Mouse (Mus musculus): ENCODE measurements around the gene Shank2. TPM values are rescaled to one million over a fixed set of nuclear protein-coding genes. Genes with fewer than 3 reads are reported as not detected.

Gene Shank2
- polyA plus RNA-seq, 1 experiment from 2014 or later, result 0.63 TPM

DNA sequence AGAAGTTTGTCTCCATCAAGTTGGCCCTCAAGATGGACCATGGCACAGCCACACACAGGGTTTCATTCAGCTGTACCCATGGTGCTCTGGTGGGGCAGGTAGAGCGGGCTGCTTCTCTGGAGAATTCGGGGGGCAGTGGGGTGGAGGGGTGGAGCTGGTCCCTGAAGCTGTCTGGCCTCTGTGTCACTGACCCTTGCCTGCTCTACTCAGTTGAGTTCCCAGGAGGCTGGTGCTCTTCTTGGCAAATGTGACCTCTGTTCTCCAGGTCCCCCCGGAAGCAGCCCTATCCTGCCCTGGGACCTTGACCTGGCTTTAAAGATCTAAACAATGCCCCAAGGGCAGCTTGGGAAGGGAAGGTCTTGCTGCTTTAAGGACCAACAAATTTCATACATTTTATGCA, 20.1 kb downstream of the Shank2 start:
- no peaks in the 10 kb centered on the region; the same call in none of the 2 replicates for H3K4me1 ChIP-seq (ENCODE audit: control insufficient read depth, low read depth, low read length)
- no peak overlapping the region; the same call in 1 of the 2 replicates for H3K27ac ChIP-seq (ENCODE audit: low read length)
- no peak overlapping the region for H3K4me3 ChIP-seq (ENCODE audit: low read depth, low read length)
- H3K9ac ChIP-seq (ENCODE audit: low read depth, low read length), result no peak overlapping the region
- WGBS (ENCODE audit: insufficient replicate concordance), result 54% methylated on average over 3 of the region's 3 CpGs
- no peaks in the 10 kb centered on the region; the same call in 1 of the 2 replicates for H3K9me3 ChIP-seq (replicated peaks; ENCODE audit: control insufficient read depth, low read length)
- no peak for ATAC-seq (ENCODE audit: low read depth)
- no peaks in the 10 kb centered on the region for H3K36me3 ChIP-seq (ENCODE audit: control insufficient read depth, insufficient read depth)
- H3K4me2 ChIP-seq (ENCODE audit: low read depth, low read length), result no peak overlapping the region
- no peaks in the 10 kb centered on the region for H3K27me3 ChIP-seq (ENCODE audit: control insufficient read depth, insufficient read depth, low read depth, low read length)

DNA sequence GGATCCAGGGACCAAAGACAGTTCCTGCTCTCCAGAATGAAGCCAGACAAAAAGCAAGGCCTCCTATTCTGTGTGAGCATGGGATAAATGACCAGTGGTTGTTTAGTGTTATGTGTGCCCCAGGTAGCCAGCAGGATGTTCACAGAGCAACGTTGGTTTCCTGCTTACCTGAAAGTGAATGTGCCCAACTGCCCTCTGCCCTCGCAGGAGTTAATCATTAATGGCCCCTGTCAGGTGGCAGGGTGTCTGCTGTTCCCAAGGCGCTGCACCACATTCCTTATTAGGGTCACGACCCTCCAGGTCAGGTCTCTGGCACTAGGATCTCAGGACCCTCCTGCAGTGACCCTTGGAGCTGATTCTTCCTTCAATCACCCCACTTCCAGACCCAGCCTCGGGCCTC, 21.0 kb downstream of the Shank2 start:
- peak; percentile 77 for ATAC-seq (ENCODE audit: low read depth)
- Histone ChIP-seq H3K4me3 (ENCODE audit: low read depth, low read length) (no peak overlapping the region), H3K36me3 (ENCODE audit: control insufficient read depth, insufficient read depth) (no peaks in the 10 kb centered on the region), H3K4me2 (ENCODE audit: low read depth, low read length) (no peak overlapping the region), H3K27ac (ENCODE audit: low read length) (peak overlapping the region; percentile 77), H3K4me1 (ENCODE audit: control insufficient read depth, low read depth, low read length) (no peaks in the 10 kb centered on the region; the same call in none of the 2 replicates), H3K9me3 (replicated peaks; ENCODE audit: control insufficient read depth, low read length) (no peaks in the 10 kb centered on the region; the same call in 1 of the 2 replicates), H3K9ac (ENCODE audit: low read depth, low read length) (no peak overlapping the region), H3K27me3 (ENCODE audit: control insufficient read depth, insufficient read depth, low read depth, low read length) (no peaks in the 10 kb centered on the region)
- WGBS (ENCODE audit: insufficient replicate concordance), result 20% methylated on average over 5 of the region's 5 CpGs

DNA sequence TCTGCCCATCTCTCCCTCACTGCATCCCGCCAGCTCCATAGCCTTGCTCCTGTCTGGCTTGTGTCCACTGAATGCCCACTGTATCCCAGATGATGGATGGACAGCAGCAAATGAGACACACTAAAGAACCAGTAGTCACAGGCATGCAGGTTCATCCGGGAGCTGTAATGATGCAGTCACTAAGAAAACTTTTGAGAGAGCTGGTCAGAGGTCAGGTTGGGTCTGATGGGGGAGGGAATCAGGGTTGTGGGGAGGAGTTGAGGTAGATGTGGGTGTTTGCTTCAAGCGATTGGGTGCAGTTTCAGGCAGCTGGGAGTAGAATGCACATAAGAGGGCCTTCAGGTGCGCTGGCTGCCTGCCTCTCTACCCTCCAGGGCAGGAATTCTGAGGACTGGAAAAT, 21.8 kb downstream of the Shank2 start:
- peak; percentile 70 for ATAC-seq (ENCODE audit: low read depth)
- no peak overlapping the region for H3K9ac ChIP-seq (ENCODE audit: low read depth, low read length)
- peak overlapping the region; percentile 74 for H3K27ac ChIP-seq (ENCODE audit: low read length)

DNA sequence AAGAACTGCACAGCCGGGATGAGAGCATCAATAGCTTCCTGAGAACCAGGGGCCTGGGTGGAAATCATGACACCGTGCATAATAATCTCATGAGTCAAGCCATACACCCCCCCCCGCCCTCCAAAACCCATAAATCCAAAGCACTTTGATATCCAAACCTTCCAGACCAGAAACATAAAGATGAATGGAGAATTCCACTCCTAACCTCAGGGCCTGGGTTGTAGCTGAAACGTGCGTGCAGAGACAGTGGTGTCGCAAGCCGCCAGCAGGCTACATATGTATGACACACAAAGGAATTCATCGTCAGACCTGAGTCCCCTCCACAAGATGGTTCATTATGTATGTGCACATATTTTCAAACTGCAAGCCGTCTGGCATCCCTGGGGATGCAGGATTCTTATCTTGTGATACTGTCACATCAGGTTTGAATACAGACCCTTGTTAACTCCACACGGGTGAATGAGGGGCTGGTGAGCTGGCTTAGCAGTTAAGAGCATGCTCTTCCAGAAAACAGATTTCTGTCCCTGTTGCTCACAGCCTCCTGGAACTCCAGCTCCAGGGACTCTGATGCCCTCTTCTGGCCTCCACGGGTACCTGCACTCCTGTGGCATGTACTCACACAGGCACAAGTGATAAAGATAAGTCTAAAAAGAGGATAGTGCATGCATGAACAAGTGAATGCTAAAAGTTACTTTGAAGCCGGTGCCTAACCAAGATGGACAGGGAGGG, 24.5 kb downstream of the Shank2 start:
- 73% methylated on average over 12 of the region's 12 CpGs for WGBS (ENCODE audit: insufficient replicate concordance)

More for the DNA sequence above, 21.8 kb downstream of the Shank2 start:
- Histone ChIP-seq H3K4me1 (ENCODE audit: control insufficient read depth, low read depth, low read length) (no peaks in the 10 kb centered on the region; the same call in none of the 2 replicates), H3K4me2 (ENCODE audit: low read depth, low read length) (no peak overlapping the region), H3K9me3 (replicated peaks; ENCODE audit: control insufficient read depth, low read length) (no peaks in the 10 kb centered on the region; the same call in 1 of the 2 replicates), H3K27me3 (ENCODE audit: control insufficient read depth, insufficient read depth, low read depth, low read length) (no peaks in the 10 kb centered on the region), H3K4me3 (ENCODE audit: low read depth, low read length) (no peak overlapping the region), H3K36me3 (ENCODE audit: control insufficient read depth, insufficient read depth) (no peaks in the 10 kb centered on the region)
- 38% methylated on average over 4 of the region's 4 CpGs for whole genome bisulfite sequencing (ENCODE audit: insufficient replicate concordance)

DNA sequence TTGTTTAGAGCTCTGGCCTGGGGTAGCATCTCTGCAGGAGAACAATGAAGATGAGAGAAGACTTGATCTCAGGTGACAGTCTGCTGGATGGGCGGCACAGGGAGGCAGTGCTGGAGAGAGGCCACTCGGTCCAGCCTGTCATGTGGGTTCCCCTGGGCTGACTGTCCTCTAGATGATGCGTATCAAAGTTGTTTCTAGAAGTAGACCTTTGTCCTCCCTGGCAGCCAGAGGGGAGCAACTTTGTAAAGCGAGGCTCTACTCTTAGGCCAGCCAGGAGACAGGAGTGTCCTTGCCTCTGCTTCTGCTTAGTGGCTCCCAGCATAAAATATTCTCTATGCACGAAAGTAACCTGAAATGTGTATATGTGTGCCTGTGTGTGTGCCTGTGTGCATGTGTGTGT, 27.5 kb downstream of the Shank2 start:
- no peak overlapping the region for H3K27ac ChIP-seq (ENCODE audit: low read length)
- 0 out of 2 replicates have a peak, but pooled peaks have one; percentile 13 for ATAC-seq (ENCODE audit: low read depth)

More for the DNA sequence above, 24.5 kb downstream of the Shank2 start:
- Histone ChIP-seq H3K36me3 (ENCODE audit: control insufficient read depth, insufficient read depth) (no peaks in the 10 kb centered on the region), H3K9ac (ENCODE audit: low read depth, low read length) (no peak overlapping the region), H3K4me3 (ENCODE audit: low read depth, low read length) (no peak overlapping the region), H3K27me3 (ENCODE audit: control insufficient read depth, insufficient read depth, low read depth, low read length) (no peaks in the 10 kb centered on the region), H3K27ac (ENCODE audit: low read length) (no peak overlapping the region), H3K9me3 (replicated peaks; ENCODE audit: control insufficient read depth, low read length) (no peaks in the 10 kb centered on the region; the same call in 1 of the 2 replicates), H3K4me1 (ENCODE audit: control insufficient read depth, low read depth, low read length) (no peaks in the 10 kb centered on the region; the same call in none of the 2 replicates), H3K4me2 (ENCODE audit: low read depth, low read length) (no peak overlapping the region)
- no peak for ATAC-seq (ENCODE audit: low read depth)

DNA sequence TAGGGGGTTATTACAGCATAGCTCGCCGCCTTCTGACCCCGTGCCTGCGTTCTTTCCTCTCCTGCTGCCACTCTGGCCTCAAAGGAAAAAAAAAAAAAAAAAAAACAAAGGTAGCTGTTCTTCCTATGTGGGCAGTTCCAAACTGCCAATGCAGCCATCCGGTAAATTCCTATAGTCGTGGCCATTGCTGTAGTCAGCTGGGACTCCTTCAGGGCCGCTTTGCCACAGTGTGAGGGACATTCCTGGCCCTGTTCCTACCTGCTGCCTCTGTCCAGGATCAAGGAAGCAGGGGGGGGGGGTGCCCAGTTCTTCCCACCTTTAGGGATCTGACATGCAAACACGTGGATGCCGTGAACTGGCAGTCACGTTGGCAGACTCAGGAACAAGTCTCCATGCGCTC, 29.1 kb downstream of the Shank2 start:
- no peak overlapping the region for H3K27ac ChIP-seq (ENCODE audit: low read length)
- no peak overlapping the region for H3K4me2 ChIP-seq (ENCODE audit: low read depth, low read length)
- H3K9me3 ChIP-seq (replicated peaks; ENCODE audit: control insufficient read depth, low read length), result no peaks in the 10 kb centered on the region; the same call in 1 of the 2 replicates
- WGBS (ENCODE audit: insufficient replicate concordance), result 59% methylated on average over 11 of the region's 11 CpGs
- no peak for ATAC-seq (ENCODE audit: low read depth)
- H3K36me3 ChIP-seq (ENCODE audit: control insufficient read depth, insufficient read depth), result no peaks in the 10 kb centered on the region
- H3K4me3 ChIP-seq (ENCODE audit: low read depth, low read length), result no peak overlapping the region
- no peaks in the 10 kb centered on the region for H3K4me1 ChIP-seq (ENCODE audit: control insufficient read depth, low read depth, low read length)
- no peak overlapping the region for H3K9ac ChIP-seq (ENCODE audit: low read depth, low read length)
- no peaks in the 10 kb centered on the region for H3K27me3 ChIP-seq (ENCODE audit: control insufficient read depth, insufficient read depth, low read depth, low read length)

More for the DNA sequence above, 27.5 kb downstream of the Shank2 start:
- Histone ChIP-seq H3K4me1 (ENCODE audit: control insufficient read depth, low read depth, low read length) (no peaks in the 10 kb centered on the region; the same call in 1 of the 2 replicates), H3K4me3 (ENCODE audit: low read depth, low read length) (no peak overlapping the region), H3K4me2 (ENCODE audit: low read depth, low read length) (no peak overlapping the region), H3K9ac (ENCODE audit: low read depth, low read length) (no peak overlapping the region), H3K27me3 (ENCODE audit: control insufficient read depth, insufficient read depth, low read depth, low read length) (no peaks in the 10 kb centered on the region), H3K9me3 (replicated peaks; ENCODE audit: control insufficient read depth, low read length) (no peaks in the 10 kb centered on the region; the same call in 1 of the 2 replicates), H3K36me3 (ENCODE audit: control insufficient read depth, insufficient read depth) (no peaks in the 10 kb centered on the region)
- WGBS (ENCODE audit: insufficient replicate concordance), result 51% methylated on average over 5 of the region's 5 CpGs

DNA sequence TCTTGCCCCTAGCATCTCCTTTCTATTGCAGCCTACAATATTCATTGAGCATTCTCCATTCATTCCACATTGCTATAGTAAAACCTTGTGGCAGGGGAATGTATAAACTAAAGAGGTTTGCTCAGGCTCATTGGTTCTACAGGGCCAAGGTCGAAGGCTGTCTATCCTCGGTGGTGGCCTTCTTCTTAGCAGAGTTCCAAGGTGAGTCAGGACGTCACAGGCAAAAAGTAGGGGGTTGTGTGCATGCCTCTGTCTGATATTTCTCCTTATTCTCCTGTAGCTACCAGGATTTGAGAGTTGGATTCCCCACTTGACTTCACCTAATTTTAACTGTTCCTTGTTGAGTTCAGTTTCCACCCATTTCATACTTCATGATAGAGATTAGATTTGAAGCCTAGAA, 29.9 kb downstream of the Shank2 start:
- no peaks in the 10 kb centered on the region for H3K27me3 ChIP-seq (ENCODE audit: control insufficient read depth, insufficient read depth, low read depth, low read length)
- H3K36me3 ChIP-seq (ENCODE audit: control insufficient read depth, insufficient read depth), result no peaks in the 10 kb centered on the region
- 45% methylated on average over 3 of the region's 3 CpGs for WGBS (ENCODE audit: insufficient replicate concordance)
- no peak overlapping the region for H3K27ac ChIP-seq (ENCODE audit: low read length)
- H3K9ac ChIP-seq (ENCODE audit: low read depth, low read length), result no peak overlapping the region
- H3K4me2 ChIP-seq (ENCODE audit: low read depth, low read length), result no peak overlapping the region
- no peak overlapping the region for H3K4me3 ChIP-seq (ENCODE audit: low read depth, low read length)
- no peak for ATAC-seq (ENCODE audit: low read depth)
- H3K9me3 ChIP-seq (replicated peaks; ENCODE audit: control insufficient read depth, low read length), result no peaks in the 10 kb centered on the region
- no peaks in the 10 kb centered on the region for H3K4me1 ChIP-seq (ENCODE audit: control insufficient read depth, low read depth, low read length)

DNA sequence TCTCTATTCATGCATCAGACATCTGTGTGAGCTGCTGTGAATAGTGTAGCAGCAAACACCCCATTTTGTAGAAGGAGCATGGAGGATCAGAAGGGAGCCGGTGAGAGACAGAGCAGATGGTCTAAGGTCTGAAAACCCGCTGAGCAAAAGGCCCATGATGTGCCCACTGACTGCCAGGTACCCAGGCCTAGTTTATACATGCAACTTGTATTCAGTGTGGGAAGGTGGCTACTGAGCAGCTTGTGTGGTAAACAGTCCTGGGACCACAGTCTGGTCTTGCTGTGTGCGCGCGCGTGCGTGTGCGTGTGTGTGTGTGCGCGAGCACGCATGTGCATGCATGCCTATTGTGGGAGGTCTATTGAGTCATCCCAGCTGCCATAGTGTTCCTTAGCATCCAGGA, 35.8 kb downstream of the Shank2 start:
- no peaks in the 10 kb centered on the region for H3K36me3 ChIP-seq (ENCODE audit: control insufficient read depth, insufficient read depth)
- ATAC-seq (ENCODE audit: low read depth), result no peak

DNA sequence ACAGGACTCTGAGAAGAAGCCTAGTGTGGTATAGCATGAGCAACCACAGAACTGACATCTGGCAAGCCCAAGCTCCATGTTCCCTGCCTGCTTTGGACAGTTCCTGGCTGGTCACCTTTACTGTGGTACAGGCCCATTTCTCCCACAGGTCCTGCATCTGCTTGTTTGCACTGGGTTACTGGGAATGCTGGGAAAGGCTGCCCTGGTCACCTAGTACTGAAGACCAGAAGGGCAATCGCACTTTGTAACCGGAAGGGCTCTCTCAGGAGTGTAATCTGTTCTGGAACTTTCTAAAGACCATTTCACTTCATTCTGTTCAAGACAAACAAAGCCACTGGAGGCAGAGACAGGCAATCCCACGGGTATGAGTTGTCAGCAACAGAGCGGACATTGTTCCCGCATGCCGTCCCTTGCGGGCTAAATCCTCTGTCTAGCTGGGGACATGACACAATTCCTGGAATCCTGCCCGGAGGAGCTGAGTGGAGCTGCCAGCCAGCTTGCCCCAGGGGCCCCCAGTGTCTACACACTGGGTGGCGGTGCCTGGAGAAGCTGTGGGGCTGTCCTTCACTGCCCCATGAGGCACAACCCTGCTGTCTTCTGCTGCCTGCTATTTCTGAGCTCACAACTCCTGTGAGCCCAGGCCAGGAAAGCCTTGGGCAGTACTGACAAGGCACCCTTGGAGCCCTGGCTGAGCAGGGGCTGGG, 36.4 kb downstream of the Shank2 start:
- H3K9ac ChIP-seq (ENCODE audit: low read depth, low read length), result no peak overlapping the region
- H3K9me3 ChIP-seq (replicated peaks; ENCODE audit: control insufficient read depth, low read length), result no peaks in the 10 kb centered on the region
- peaks cover 4% of the 10 kb centered on the region for H3K4me1 ChIP-seq (ENCODE audit: control insufficient read depth, low read depth, low read length)
- H3K27ac ChIP-seq (ENCODE audit: low read length), result peak overlapping the region; percentile 26; the same call in 1 of the 2 replicates
- H3K27me3 ChIP-seq (ENCODE audit: control insufficient read depth, insufficient read depth, low read depth, low read length), result no peaks in the 10 kb centered on the region
- H3K4me2 ChIP-seq (ENCODE audit: low read depth, low read length), result no peak overlapping the region
- no peak overlapping the region for H3K4me3 ChIP-seq (ENCODE audit: low read depth, low read length)
- 47% methylated on average over 9 of the region's 9 CpGs for WGBS (ENCODE audit: insufficient replicate concordance)
- peak; percentile 59 for ATAC-seq (ENCODE audit: low read depth)
- H3K36me3 ChIP-seq (ENCODE audit: control insufficient read depth, insufficient read depth), result no peaks in the 10 kb centered on the region

More for the DNA sequence above, 35.8 kb downstream of the Shank2 start:
- 86% methylated on average over 11 of the region's 11 CpGs for WGBS (ENCODE audit: insufficient replicate concordance)
- Histone ChIP-seq H3K4me3 (ENCODE audit: low read depth, low read length) (no peak overlapping the region), H3K27ac (ENCODE audit: low read length) (0 out of 2 replicates have a peak overlapping the region, but pooled peaks have one; percentile 26), H3K4me2 (ENCODE audit: low read depth, low read length) (no peak overlapping the region), H3K9ac (ENCODE audit: low read depth, low read length) (no peak overlapping the region), H3K27me3 (ENCODE audit: control insufficient read depth, insufficient read depth, low read depth, low read length) (no peaks in the 10 kb centered on the region), H3K4me1 (ENCODE audit: control insufficient read depth, low read depth, low read length) (peaks cover 4% of the 10 kb centered on the region), H3K9me3 (replicated peaks; ENCODE audit: control insufficient read depth, low read length) (no peaks in the 10 kb centered on the region)

All from liver, embryonic 16.5 days (tissue).